Mouse (Mus musculus): ENCODE results near the gene Frmd5. TPM values are rescaled to one million over a fixed set of nuclear protein-coding genes. Genes with fewer than 3 reads are reported as not detected.

The Frmd5 gene
- polyA plus RNA-seq, 1 experiment = 47.8 TPM

DNA sequence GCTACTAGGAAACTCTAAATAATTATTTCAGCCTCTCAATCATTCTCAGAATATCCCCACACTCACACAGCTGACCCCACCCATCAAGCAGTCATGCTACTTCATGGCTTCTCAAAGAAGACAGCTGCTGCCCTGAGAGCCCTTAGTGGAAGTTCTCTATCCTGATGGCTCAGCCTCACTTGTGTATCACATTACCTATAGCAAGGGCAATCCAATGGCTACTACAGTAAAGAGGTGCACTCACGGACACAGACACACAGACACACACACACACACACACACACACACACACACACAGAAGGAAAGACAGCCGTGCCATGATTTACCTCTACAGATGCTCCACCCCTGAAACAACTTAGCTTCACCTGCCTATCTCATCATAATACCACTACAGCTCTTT lies 65.7 kb downstream of the Frmd5 start:
- TF ChIP-seq POLR2A (IDR thresholded peaks at IDR 0.05; ENCODE audit: extremely low read depth, insufficient read depth, low read length) = no peak
- H3K27ac ChIP-seq (ENCODE audit: insufficient read depth, low read length) = no peak overlapping the region
- H3K4me3 ChIP-seq (ENCODE audit: insufficient read depth, low read length) = no peak overlapping the region
- H3K4me1 ChIP-seq (ENCODE audit: control insufficient read depth, insufficient read depth, low read length) = no peaks in the 10 kb centered on the region

DNA sequence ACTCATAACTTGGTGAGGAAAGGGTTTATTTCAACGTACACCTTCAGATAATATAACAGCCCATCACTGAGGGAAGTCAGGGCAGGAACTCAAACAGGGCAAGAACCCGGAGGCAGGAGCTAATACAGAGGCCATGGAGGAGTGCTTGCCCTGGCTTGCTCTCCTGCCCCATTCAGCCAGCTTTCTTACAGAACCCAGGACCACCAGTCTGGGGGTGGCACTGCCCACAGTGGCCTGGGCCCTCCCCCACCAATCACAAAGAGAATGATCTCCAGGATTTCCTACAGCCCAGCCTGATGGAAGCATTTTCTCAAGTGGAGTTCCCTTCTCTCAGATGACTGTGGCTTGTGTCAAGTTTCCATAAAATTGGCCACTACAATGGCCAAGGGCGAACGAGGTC lies 67.5 kb downstream of the Frmd5 start:
- H3K4me3 ChIP-seq (ENCODE audit: insufficient read depth, low read length) = no peak overlapping the region
- TF ChIP-seq CTCF (IDR thresholded peaks at IDR 0.05; ENCODE audit: extremely low read depth, insufficient read depth, low read length) (no peak), POLR2A (IDR thresholded peaks at IDR 0.05; ENCODE audit: extremely low read depth, insufficient read depth, low read length) (no peak)
- no peak overlapping the region for H3K27ac ChIP-seq (ENCODE audit: insufficient read depth, low read length)
- H3K4me1 ChIP-seq (ENCODE audit: control insufficient read depth, insufficient read depth, low read length) = no peaks in the 10 kb centered on the region

DNA sequence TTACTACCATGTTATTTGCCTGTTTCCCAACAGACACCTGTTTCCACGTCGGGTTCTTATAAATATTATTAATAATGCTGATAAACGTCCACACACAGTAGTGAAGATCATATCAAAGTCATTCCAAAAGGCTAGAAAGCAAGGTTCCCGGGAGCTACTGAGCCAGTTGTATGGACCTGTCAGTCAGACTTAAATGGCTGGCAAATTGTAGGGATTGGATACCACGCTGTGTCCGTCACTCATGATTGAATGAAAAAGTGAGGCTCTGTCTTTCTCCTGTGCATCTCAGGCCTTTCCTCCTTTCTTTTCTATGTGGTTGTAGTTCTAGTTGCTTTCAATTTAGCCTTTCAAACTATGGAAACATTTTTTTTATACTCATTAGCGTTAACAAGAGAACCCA lies 73.5 kb downstream of the Frmd5 start:
- TF ChIP-seq CTCF (IDR thresholded peaks at IDR 0.05; ENCODE audit: extremely low read depth, insufficient read depth, low read length) (no peak), POLR2A (IDR thresholded peaks at IDR 0.05; ENCODE audit: extremely low read depth, insufficient read depth, low read length) (no peak)
- Histone ChIP-seq H3K27ac (ENCODE audit: insufficient read depth, low read length) (no peak overlapping the region), H3K4me3 (ENCODE audit: insufficient read depth, low read length) (no peak overlapping the region), H3K4me1 (ENCODE audit: control insufficient read depth, insufficient read depth, low read length) (no peaks in the 10 kb centered on the region)

DNA sequence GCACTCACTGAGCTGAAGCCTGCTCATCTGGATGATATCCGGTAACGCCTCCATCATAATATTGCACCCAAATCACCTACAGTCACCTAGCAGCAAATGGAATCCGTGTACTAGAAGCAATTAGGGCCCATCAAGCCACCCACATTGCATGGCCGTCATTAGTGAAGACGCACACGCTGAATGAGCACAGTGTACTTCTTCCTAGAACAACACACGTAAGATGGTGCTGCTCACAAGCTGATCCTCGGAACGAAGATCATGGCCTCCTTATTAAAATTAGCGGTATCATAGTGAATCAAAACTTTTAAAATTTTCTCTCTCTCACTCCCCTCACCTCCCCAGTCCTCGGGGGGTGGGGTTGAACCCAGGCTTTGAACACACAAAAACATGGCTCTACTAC lies 76.4 kb downstream of the Frmd5 start:
- H3K4me1 ChIP-seq (ENCODE audit: control insufficient read depth, insufficient read depth, low read length) = no peaks in the 10 kb centered on the region
- TF ChIP-seq POLR2A (IDR thresholded peaks at IDR 0.05; ENCODE audit: extremely low read depth, insufficient read depth, low read length) (no peak), CTCF (IDR thresholded peaks at IDR 0.05; ENCODE audit: extremely low read depth, insufficient read depth, low read length) (no peak)
- H3K27ac ChIP-seq (ENCODE audit: insufficient read depth, low read length) = no peak overlapping the region
- no peak overlapping the region for H3K4me3 ChIP-seq (ENCODE audit: insufficient read depth, low read length)

DNA sequence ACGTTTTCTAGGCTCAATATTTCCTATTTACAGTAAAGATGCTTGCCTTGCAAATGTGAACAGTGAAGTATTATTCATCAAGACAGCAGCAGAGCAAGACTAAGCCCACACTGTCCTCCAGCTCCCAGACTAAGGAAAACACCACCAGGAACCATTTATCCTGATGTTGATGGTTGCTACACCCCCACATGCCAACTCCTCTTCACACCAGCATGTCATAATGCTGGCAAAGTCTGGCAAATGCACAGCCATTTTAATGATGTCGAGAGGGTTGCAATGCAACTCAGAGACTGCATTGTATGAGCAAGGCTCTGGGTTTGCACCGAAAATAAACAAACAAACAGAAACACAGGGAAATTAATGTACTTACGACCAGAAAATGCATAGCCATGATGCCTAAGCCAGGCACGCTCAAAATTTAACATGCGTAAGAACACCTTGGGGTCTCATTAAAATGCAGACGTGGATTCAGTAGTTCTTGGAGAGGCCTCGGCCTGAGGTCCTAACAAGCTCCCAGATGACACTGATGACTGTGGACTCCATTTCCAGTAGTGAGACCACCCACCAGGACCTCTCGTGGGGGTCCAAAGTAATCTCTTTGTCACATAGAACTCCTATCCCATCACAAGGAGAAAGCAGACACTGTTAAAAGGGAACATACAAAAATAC lies 77.8 kb downstream of the Frmd5 start:
- H3K4me1 ChIP-seq (ENCODE audit: control insufficient read depth, insufficient read depth, low read length) = no peaks in the 10 kb centered on the region
- no peak overlapping the region for H3K4me3 ChIP-seq (ENCODE audit: insufficient read depth, low read length)
- no peak overlapping the region for H3K27ac ChIP-seq (ENCODE audit: insufficient read depth, low read length)
- TF ChIP-seq CTCF (IDR thresholded peaks at IDR 0.05; ENCODE audit: extremely low read depth, insufficient read depth, low read length) (no peak), POLR2A (IDR thresholded peaks at IDR 0.05; ENCODE audit: extremely low read depth, insufficient read depth, low read length) (no peak)

DNA sequence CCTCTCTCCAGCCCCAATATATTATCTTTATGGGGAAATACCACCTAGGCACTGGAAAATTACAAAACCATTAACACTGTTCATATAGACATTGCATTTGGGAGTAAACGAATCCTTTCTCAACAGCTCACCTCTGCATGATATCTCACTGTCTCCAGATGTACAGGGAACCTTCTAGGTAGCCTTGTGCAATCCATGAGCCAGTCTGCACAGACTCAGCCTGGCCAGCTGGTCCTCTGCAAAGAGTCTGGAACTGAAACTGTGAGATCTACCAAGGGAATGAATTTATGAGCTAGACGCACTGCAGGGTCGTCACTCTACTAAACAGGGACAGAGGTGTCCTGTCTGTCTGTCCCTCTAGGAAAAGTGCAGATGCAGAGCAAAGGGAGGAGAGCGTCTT lies 82.0 kb downstream of the Frmd5 start:
- H3K4me1 ChIP-seq (ENCODE audit: control insufficient read depth, insufficient read depth, low read length) = no peaks in the 10 kb centered on the region
- TF ChIP-seq CTCF (IDR thresholded peaks at IDR 0.05; ENCODE audit: extremely low read depth, insufficient read depth, low read length) (no peak), POLR2A (IDR thresholded peaks at IDR 0.05; ENCODE audit: extremely low read depth, insufficient read depth, low read length) (no peak)

DNA sequence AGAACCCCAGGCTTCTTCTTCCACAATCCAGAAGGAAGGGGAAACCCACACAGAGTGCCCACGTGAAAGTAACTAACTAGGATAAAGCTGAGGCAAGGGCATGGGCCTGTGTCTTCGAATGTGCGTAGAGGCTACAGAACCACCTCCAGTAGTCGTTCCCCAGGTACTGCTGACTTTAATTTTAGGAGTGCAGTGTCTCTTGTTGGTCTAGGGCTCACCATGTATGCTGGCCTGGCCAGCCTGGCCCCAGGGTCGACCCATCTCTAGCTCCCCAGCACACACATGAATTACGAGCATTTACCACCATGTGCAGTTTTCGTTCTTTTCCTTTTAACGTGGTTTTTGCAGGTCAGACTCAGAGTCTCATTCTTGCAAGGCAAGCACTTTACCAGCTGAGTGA lies 83.1 kb downstream of the Frmd5 start:
- Histone ChIP-seq H3K4me1 (ENCODE audit: control insufficient read depth, insufficient read depth, low read length) (no peaks in the 10 kb centered on the region), H3K4me3 (ENCODE audit: insufficient read depth, low read length) (no peak overlapping the region), H3K27ac (ENCODE audit: insufficient read depth, low read length) (no peak overlapping the region)
- TF ChIP-seq POLR2A (IDR thresholded peaks at IDR 0.05; ENCODE audit: extremely low read depth, insufficient read depth, low read length) (no peak), CTCF (IDR thresholded peaks at IDR 0.05; ENCODE audit: extremely low read depth, insufficient read depth, low read length) (no peak)

More for the DNA sequence above, 82.0 kb downstream of the Frmd5 start:
- no peak overlapping the region for H3K4me3 ChIP-seq (ENCODE audit: insufficient read depth, low read length)
- H3K27ac ChIP-seq (ENCODE audit: insufficient read depth, low read length) = no peak overlapping the region

DNA sequence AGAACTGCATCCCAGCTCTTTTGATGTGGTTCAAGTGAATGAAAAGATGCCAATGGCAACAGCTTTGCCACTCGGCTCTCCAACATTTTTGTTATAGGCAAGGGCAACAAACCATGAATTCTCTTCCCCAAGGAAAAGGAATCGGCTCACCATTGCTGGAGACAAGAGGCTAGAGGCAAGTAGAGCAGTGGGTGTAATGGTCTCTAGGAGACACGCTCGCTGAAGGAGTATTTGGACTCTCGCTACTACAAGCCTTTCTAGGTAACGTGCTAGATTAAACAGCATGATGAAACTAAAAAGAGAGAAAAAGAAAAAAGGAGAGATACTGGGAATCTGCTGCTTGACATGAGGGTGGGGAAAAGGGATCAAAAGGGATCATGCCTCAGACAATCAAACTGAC lies 87.9 kb downstream of the Frmd5 start:
- TF ChIP-seq POLR2A (IDR thresholded peaks at IDR 0.05; ENCODE audit: extremely low read depth, insufficient read depth, low read length) (no peak), CTCF (IDR thresholded peaks at IDR 0.05; ENCODE audit: extremely low read depth, insufficient read depth, low read length) (no peak)
- Histone ChIP-seq H3K4me1 (ENCODE audit: control insufficient read depth, insufficient read depth, low read length) (peaks cover 4% of the 10 kb centered on the region), H3K4me3 (ENCODE audit: insufficient read depth, low read length) (no peak overlapping the region), H3K27ac (ENCODE audit: insufficient read depth, low read length) (no peak overlapping the region)

DNA sequence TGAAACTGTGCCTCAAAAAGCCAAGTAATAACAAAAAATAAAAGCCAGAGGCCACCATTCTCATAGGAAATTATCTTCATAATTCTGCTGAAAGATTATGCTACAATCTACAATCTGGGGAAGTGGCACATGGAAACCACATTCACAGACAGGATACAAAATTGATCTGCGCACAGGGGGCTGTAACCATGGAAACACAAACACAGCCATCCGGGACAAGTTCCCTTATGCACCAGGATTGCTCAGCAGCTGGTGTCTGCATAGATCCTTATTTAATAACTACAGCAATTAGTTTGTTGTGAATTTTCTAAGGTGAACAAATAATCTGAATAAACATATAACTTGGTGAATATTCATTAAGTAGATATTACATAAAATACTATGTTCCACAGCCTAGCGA lies 89.8 kb downstream of the Frmd5 start:
- TF ChIP-seq POLR2A (IDR thresholded peaks at IDR 0.05; ENCODE audit: extremely low read depth, insufficient read depth, low read length) (no peak), CTCF (IDR thresholded peaks at IDR 0.05; ENCODE audit: extremely low read depth, insufficient read depth, low read length) (no peak)
- H3K4me3 ChIP-seq (ENCODE audit: insufficient read depth, low read length) = no peak overlapping the region
- peaks cover 6% of the 10 kb centered on the region for H3K4me1 ChIP-seq (ENCODE audit: control insufficient read depth, insufficient read depth, low read length)
- H3K27ac ChIP-seq (ENCODE audit: insufficient read depth, low read length) = no peak overlapping the region

DNA sequence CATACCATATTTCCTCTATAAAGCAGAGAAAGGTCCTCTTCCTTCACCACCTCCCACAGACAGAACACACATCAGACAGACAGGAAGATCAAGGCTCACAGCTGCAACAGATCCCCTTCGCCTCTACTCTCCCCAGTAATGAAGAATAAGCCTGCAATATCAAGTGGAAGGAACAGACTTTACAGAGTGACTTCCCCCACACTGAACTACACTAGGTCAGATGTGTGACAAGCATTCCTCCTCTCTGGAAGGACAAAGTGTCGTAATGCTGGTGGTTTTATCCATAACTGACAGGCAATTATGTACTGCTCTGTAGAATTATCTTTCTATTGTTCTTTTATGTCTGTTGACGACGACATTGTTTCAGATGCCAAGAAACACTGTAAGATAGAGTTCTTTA lies 93.3 kb downstream of the Frmd5 start:
- Histone ChIP-seq H3K27ac (ENCODE audit: insufficient read depth, low read length) (peak overlapping the region; percentile 53; the same call in 1 of the 2 replicates), H3K4me3 (ENCODE audit: insufficient read depth, low read length) (no peak overlapping the region), H3K4me1 (ENCODE audit: control insufficient read depth, insufficient read depth, low read length) (peaks cover 6% of the 10 kb centered on the region)
- no peak for TF ChIP-seq POLR2A (IDR thresholded peaks at IDR 0.05; ENCODE audit: extremely low read depth, insufficient read depth, low read length)
- no peak for TF ChIP-seq CTCF (IDR thresholded peaks at IDR 0.05; ENCODE audit: extremely low read depth, insufficient read depth, low read length)
